Mouse (Mus musculus): Measurements from ENCODE around the gene Ptprs.

- TF ChIP-seq EP300 (IDR thresholded peaks at IDR 0.05; ENCODE audit: low read depth) (no peak), CTCF (IDR thresholded peaks at IDR 0.05; ENCODE audit: low read depth) (no peak)
Observed at GRCm38 (mm10) chr17:56424726-56425583, 51.3 kb downstream of the Ptprs start.

Measured in heart, postnatal 0 days (tissue).